Mouse (Mus musculus) midbrain, postnatal 0 days (tissue): Measurements from ENCODE around the gene Btbd17. TPM values are rescaled to one million over a fixed set of nuclear protein-coding genes. Genes with fewer than 3 reads are reported as not detected.

Experiments
- ATAC-seq: fragments of 200-750 bp; cut with Nextera tagmentation; 2 replicates; pipeline ENCODE4 v1.8.0; 2017; ENCODE audit warnings: moderate number of reproducible peaks, mild to moderate bottlenecking, moderate TSS enrichment, moderate library complexity; ENCODE audit not compliant: low FRiP score
- DNase-seq: peaks from one replicate; pipeline ENCODE4 v3.0.0-alpha.2; 2015; ENCODE audit warnings: low spot score
- H3K27ac ChIP-seq: fragments of 300-500 bp; sonication (generic); 2 replicates; pipeline ENCODE4 v1.5.1; 2014; ENCODE audit warnings: low read depth, mild to moderate bottlenecking, low read length, mixed read lengths
- H3K27me3 ChIP-seq: fragments of 300-500 bp; sonication (generic); 2 replicates; pipeline ENCODE4 v1.6.1; 2014; ENCODE audit warnings: low read length, control low read depth, mixed read lengths; ENCODE audit not compliant: insufficient read depth
- H3K36me3 ChIP-seq: fragments of 300-500 bp; sonication (generic); 2 replicates; pipeline ENCODE4 v1.6.1; 2014; ENCODE audit warnings: low read length, control low read depth, mixed read lengths; ENCODE audit not compliant: insufficient read depth
- H3K4me1 ChIP-seq: fragments of 300-500 bp; sonication (generic); 2 replicates; pipeline ENCODE4 v1.6.1; 2014; ENCODE audit warnings: mild to moderate bottlenecking, control low read depth, antibody characterized with exemption, low read length, mixed read lengths; ENCODE audit not compliant: insufficient read depth
- H3K4me2 ChIP-seq: fragments of 300-500 bp; sonication (generic); 2 replicates; pipeline ENCODE4 v1.6.1; 2014; ENCODE audit warnings: low read depth, mild to moderate bottlenecking, low read length, mixed read lengths; ENCODE audit not compliant: poor library complexity, severe bottlenecking
- H3K4me3 ChIP-seq: fragments of 300-500 bp; sonication (generic); 2 replicates; pipeline ENCODE4 v1.5.1; 2014; ENCODE audit warnings: low read depth, mild to moderate bottlenecking, low read length, moderate library complexity
- H3K9ac ChIP-seq: fragments of 300-500 bp; sonication (generic); replicated peaks from 2 replicates; pipeline ENCODE4 v1.6.1; 2014; ENCODE audit warnings: mild to moderate bottlenecking, low read length, moderate library complexity, mixed read lengths; ENCODE audit not compliant: poor library complexity, severe bottlenecking
- H3K9me3 ChIP-seq: fragments of 300-500 bp; sonication (generic); 2 replicates; pipeline ENCODE4 v1.6.1; 2016; ENCODE audit warnings: low read length, control low read depth
- CTCF ChIP-seq: IDR thresholded peaks from 2 replicates; pipeline ENCODE4 v1.5.1; 2016; ENCODE audit warnings: antibody characterized with exemption, mild to moderate bottlenecking
- WGBS: fragments of 180-500 bp; shearing (Covaris S2); extraction: QIAGEN DNeasy Blood & Tissue Kit; methylation state at CpG from one replicate; pipeline ENCODE4 v1.1.7; 2014; 5-methylcytosine and 5-hydroxymethylcytosine counted together
- polyA plus RNA-seq: library from polyadenylated mRNA; unstranded; fragments of >200 nt; fragmentation: Nextera tagmentation; extraction: Ambion mirVana; gene quantifications from 2 replicates; pipeline ENCODE4 v1.2.1, GENCODE M21; 2015
- total RNA-seq: library from RNA; depleted of rRNA; stranded (reverse); fragments of >200 nt; gene quantifications from 2 replicates; pipeline ENCODE4 v1.2.3, GENCODE M21; 2014

Gene Btbd17
- total and polyA plus RNA-seq, 2 experiments from 2014 or later: 28.0 to 68.2 TPM

GRCm38 (mm10) chr11:114798624-114799023 is 2.9 kb upstream of the Btbd17 start, which contains the start of gene Gpr142:
Gpr142 (plus strand) TSS chr11:114798924.
- H3K27ac ChIP-seq: no peak within 1 kb of the TSS
- H3K36me3 ChIP-seq: no peaks in the 10 kb centered on the region
- no peak for ATAC-seq
- H3K4me3 ChIP-seq: no peak within 1 kb of the TSS
- no peak within 1 kb of the TSS for H3K4me2 ChIP-seq
- WGBS: 99% methylated on average over 3 of the region's 3 CpGs
- no peak for DNase-seq
- H3K4me1 ChIP-seq: peaks cover 10% of the 10 kb centered on the region
- no peak within 1 kb of the TSS for H3K9ac ChIP-seq
- TF ChIP-seq CTCF: no peak
- H3K9me3 ChIP-seq: no peaks in the 10 kb centered on the region
- H3K27me3 ChIP-seq: no peaks in the 10 kb centered on the region

DNA sequence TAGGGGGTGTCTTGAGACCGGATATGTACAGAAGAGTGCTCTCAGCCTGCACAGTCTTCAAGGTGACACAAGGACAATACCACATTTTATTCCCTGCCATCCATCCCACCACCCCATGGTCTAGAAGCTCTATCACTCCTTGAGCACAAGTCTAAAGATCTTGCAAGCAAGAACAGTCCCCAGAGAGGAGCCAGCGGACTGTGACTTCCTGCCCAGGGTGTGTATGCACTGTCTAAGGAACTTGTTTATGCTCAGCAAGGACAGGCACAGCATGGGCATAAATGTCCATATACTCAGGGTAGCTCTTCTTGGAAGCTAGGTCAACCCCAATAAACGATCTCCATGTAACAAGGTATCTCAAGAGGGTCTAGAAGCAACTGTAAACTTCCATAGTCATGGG is 2.2 kb upstream of the Btbd17 start:
- H3K9ac ChIP-seq: no peak overlapping the region
- H3K4me3 ChIP-seq: no peak overlapping the region
- no peak for TF ChIP-seq CTCF
- no peaks in the 10 kb centered on the region for H3K36me3 ChIP-seq
- H3K27ac ChIP-seq: no peak overlapping the region
- no peaks in the 10 kb centered on the region for H3K27me3 ChIP-seq
- DNase-seq (no peak), ATAC-seq (no peak)
- H3K9me3 ChIP-seq: no peaks in the 10 kb centered on the region
- WGBS: 95% methylated on average over 3 of the region's 3 CpGs
- peaks cover 17% of the 10 kb centered on the region for H3K4me1 ChIP-seq
- H3K4me2 ChIP-seq: no peak overlapping the region

DNA sequence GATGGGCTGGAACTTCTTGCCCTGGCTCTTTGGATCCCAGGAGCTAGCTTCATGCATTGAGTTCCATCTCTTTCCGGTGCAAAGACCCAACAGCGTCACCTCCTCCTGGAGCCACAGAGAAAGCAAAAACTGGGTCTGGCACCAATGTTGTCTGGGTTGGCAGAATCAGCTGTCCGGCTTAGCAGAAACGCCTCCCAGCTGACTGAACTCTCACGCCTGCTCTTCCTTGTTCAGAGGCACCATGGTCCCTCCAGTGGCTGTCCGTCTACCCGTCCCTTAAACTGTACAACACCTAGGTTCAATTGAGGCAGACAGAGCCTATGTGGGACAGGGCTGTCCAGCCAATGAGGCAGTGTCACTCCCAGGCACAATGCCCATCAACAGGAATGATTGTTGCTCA is 1.4 kb upstream of the Btbd17 start:
- no peak for TF ChIP-seq CTCF
- H3K36me3 ChIP-seq: no peaks in the 10 kb centered on the region
- no peak overlapping the region for H3K4me2 ChIP-seq
- no peaks in the 10 kb centered on the region for H3K27me3 ChIP-seq
- H3K27ac ChIP-seq: no peak overlapping the region
- DNase-seq (no peak), ATAC-seq (no peak)
- H3K4me3 ChIP-seq: no peak overlapping the region
- H3K9ac ChIP-seq: no peak overlapping the region
- WGBS: 83% methylated on average over 7 of the region's 7 CpGs
- no peaks in the 10 kb centered on the region for H3K9me3 ChIP-seq
- peaks cover 20% of the 10 kb centered on the region for H3K4me1 ChIP-seq

GRCm38 (mm10) chr11:114795231-114795746 is 456 bp downstream of the Btbd17 start:
- H3K27me3 ChIP-seq: no peaks in the 10 kb centered on the region
- peak overlapping the region; percentile 29; the same call in 1 of the 2 replicates for H3K4me3 ChIP-seq
- H3K9ac ChIP-seq: peak overlapping the region; percentile 63
- ATAC-seq (peak; percentile 82), DNase-seq (peak; percentile 96)
- TF ChIP-seq CTCF: peak; percentile 67
- peaks cover 30% of the 10 kb centered on the region for H3K4me1 ChIP-seq
- peak overlapping the region; percentile 48 for H3K4me2 ChIP-seq
- no peaks in the 10 kb centered on the region for H3K9me3 ChIP-seq
- H3K36me3 ChIP-seq: no peaks in the 10 kb centered on the region
- WGBS: 0% methylated on average over 7 of the region's 7 CpGs
- peak overlapping the region; percentile 73 for H3K27ac ChIP-seq

DNA sequence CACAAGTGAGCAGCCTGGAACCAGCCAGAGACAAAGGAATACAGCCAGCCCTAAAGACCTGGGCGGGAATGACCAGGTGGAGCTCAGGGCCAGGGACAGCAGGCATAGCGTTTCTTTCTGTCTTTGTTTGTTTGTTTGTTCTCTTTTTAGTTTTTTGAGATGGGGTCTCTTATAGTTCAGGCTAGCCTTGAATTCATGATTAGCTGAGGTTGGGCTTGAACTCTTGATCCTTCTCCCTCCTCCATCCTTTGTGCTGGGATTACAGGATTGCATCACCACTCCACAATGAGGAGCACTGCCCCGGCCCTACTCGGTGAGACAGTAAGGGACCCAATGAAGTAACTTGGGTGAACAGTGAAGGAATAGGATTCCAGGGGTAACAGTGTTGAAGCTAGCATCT is 1.1 kb downstream of the Btbd17 start:
- Histone ChIP-seq H3K4me2 (peak overlapping the region; percentile 48), H3K36me3 (no peaks in the 10 kb centered on the region), H3K4me3 (peak overlapping the region; percentile 29; the same call in 1 of the 2 replicates), H3K9ac (peak overlapping the region; percentile 63), H3K4me1 (peaks cover 30% of the 10 kb centered on the region), H3K27ac (peak overlapping the region; percentile 73), H3K27me3 (no peaks in the 10 kb centered on the region), H3K9me3 (no peaks in the 10 kb centered on the region)
- 16% methylated on average over 4 of the region's 4 CpGs for WGBS
- DNase-seq: no peak
- ATAC-seq: no peak
- no peak for TF ChIP-seq CTCF

DNA sequence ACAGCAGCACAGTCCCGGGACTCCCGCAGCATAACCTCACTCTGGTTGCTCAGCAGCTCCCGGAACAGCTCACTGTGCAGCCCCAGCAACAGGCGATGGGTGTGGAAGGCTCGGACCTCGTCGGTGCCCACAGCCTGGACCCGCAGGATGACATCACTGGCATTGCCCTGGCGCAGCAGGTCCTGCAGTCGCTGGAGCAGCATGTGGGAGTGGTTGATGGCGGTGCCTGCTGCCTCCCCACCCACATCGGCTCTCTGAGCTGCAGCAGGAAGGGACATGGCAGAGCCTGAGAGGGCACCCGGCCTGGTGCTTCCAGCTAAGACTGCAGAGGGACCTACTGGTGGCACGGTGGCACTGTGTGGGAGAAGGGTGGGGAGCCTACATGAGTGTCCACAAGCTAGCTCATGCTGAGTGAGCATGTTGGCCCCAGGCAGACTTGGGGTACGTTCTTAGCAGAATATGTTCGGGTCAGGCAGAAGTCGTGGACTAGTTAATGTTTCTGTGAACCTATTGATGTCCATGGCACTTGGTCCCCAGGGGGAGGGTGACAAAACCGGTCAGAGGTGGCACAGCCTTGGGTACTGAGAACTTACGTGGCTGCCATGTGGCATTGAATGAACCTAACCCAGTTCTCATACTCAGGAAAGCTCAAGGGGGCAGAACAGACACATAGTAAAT is 1.7 kb downstream of the Btbd17 start:
- H3K4me1 ChIP-seq: peaks cover 33% of the 10 kb centered on the region
- peak overlapping the region; percentile 43 for H3K27ac ChIP-seq
- no peak overlapping the region for H3K4me3 ChIP-seq
- no peaks in the 10 kb centered on the region for H3K27me3 ChIP-seq
- WGBS: 52% methylated on average over 19 of the region's 19 CpGs
- no peak for TF ChIP-seq CTCF
- H3K36me3 ChIP-seq: no peaks in the 10 kb centered on the region
- no peaks in the 10 kb centered on the region for H3K9me3 ChIP-seq
- ATAC-seq (no peak), DNase-seq (no peak)
- peak overlapping the region; percentile 76; the same call in 1 of the 2 replicates for H3K4me2 ChIP-seq
- 0 out of 2 replicates have a peak overlapping the region, but pooled peaks have one; percentile 19 for H3K9ac ChIP-seq
